Mouse (Mus musculus): Measurements from ENCODE around the gene Grhl1. TPM values are rescaled to one million over a fixed set of nuclear protein-coding genes. Genes with fewer than 3 reads are reported as not detected.

Grhl1 gene
- polyA plus RNA-seq, 1 experiment from 2014 or later: 4.1 TPM

- 85% methylated on average over 3 of the region's 3 CpGs for WGBS
- peaks cover 38% of the 10 kb centered on the region for H3K4me1 ChIP-seq
These were observed 4.5 kb upstream of the Grhl1 start for GRCm38 (mm10) chr12:24567606-24568005.

DNA sequence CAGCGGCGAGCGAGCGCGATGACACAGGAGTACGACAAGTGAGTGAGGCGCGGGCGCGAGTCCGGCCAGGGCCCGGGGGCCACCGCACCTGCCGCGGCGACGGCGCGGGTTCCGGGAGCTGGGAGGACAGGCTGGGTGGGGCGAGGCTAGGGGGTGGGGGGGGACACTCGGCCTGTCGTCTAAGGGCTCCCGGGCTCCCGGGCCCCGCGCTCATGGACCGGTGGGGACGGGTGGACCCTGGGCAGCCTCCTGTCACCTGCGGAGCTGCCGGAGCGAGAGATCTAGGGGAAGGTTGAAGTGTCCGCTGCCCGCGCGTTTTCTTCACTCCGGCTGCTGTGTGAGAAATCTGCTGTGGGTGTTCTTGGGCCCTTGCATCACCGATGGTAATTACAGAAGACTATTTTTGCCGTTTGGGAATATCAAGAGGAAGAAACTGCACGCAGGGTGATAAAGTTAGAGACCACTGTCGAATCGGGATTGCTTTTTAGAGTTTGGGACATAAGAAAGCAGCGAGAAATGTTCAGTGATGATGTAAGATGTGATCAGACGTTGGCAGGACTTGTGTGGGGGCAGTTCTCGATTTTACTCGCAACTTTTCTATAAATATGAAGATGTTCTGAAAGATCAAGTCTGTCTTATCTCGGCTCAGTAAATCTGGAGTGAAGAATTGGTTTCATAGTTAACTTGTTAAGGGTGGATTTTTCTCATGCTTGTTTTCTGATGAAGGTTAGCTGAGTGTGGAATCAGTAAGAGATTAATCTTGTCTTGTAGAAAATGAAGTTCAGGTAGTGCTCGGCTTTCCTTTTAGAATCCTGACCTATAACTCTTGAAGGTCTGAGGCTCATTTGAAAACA, 565 bp downstream of the Grhl1 start:
- peak; percentile 82 for DNase-seq (ENCODE audit: low spot score)
- WGBS: 5% methylated on average over 48 of the region's 48 CpGs
- Histone ChIP-seq H3K4me1 (peaks cover 20% of the 10 kb centered on the region), H3K9me3 (no peaks in the 10 kb centered on the region), H3K4me3 (peak overlapping the region; percentile 88), H3K27ac (peak overlapping the region; percentile 89), H3K36me3 (peaks cover 18% of the 10 kb centered on the region), H3K27me3 (ENCODE audit: insufficient read depth, poor library complexity, severe bottlenecking) (peaks cover 23% of the 10 kb centered on the region)

More at GRCm38 (mm10) chr12:24567606-24568005, 4.5 kb upstream of the Grhl1 start:
- Histone ChIP-seq H3K36me3 (no peaks in the 10 kb centered on the region), H3K4me3 (no peak overlapping the region), H3K27ac (no peak overlapping the region), H3K27me3 (ENCODE audit: insufficient read depth, poor library complexity, severe bottlenecking) (peaks cover 17% of the 10 kb centered on the region), H3K9me3 (no peaks in the 10 kb centered on the region)
- no peak for DNase-seq (ENCODE audit: low spot score)

DNA sequence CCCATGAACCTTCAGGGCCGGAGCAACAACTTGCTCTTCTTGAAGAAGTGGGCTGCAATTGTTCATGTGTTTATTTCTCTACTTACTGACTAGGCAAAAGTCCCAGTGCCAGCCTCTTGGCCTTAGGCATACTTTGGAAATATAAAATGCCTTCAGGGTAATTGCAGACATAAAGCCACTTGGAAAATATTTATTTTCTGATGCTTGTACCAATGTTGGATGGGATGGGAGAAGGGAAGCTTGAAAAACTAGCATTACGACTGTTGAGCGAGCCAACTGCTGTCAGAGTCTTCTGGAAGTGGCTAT, 1.1 kb downstream of the Grhl1 start:
- Histone ChIP-seq H3K4me1 (peaks cover 20% of the 10 kb centered on the region), H3K27me3 (ENCODE audit: insufficient read depth, poor library complexity, severe bottlenecking) (peaks cover 23% of the 10 kb centered on the region), H3K4me3 (peak overlapping the region; percentile 88), H3K27ac (no peak overlapping the region), H3K9me3 (no peaks in the 10 kb centered on the region), H3K36me3 (peaks cover 24% of the 10 kb centered on the region)
- WGBS: 52% methylated on average over 3 of the region's 3 CpGs
- no peak for DNase-seq (ENCODE audit: low spot score)

DNA sequence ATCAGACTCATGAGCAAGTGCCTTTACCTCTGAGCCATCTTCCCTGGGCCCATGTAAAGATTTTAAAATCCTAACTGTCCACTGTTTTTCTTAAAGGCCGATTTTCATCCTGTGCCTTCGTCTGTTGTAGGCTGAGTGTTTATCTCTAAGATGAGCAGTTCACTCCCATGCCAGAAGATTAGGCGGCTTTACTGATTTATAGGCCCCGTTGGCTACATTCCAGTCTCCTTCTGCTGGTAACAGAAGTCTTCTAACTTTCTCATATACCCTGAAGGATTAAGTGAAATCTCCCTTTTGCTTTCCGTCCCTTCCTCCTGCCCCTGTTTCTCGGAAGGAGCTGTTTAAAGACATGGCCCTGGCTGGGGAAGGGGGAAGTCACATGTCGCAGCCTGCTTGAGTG, 2.8 kb downstream of the Grhl1 start:
- 38% methylated on average over 7 of the region's 7 CpGs for WGBS
- H3K4me3 ChIP-seq: peak overlapping the region; percentile 33
- peaks cover 23% of the 10 kb centered on the region for H3K27me3 ChIP-seq (ENCODE audit: insufficient read depth, poor library complexity, severe bottlenecking)
- H3K27ac ChIP-seq: no peak overlapping the region
- no peak for DNase-seq (ENCODE audit: low spot score)
- no peaks in the 10 kb centered on the region for H3K9me3 ChIP-seq
- peaks cover 20% of the 10 kb centered on the region for H3K4me1 ChIP-seq
- H3K36me3 ChIP-seq: peaks cover 33% of the 10 kb centered on the region

DNA sequence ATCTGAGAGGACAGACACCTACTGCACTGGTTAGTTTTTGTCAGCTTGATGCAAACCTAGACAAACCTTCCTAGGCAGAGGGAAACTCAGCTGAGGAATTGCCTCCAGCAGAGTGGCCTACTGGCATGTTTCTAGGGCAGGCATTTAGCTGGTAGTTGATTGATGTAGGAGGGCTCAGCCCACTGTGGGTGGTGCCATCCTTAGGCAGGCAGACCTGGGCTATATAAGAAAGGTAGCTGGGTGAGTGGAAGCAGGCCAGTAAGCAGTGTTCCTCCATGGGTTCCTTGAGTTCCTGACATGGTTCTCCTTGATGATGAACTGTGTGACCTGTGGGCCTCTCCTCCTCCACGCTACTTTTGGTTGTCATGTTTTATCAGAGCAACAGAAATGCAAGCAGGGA, 8.4 kb downstream of the Grhl1 start:
- no peak overlapping the region for H3K27ac ChIP-seq
- no peak for DNase-seq (ENCODE audit: low spot score)
- H3K36me3 ChIP-seq: peaks cover 76% of the 10 kb centered on the region
- no peaks in the 10 kb centered on the region for H3K9me3 ChIP-seq
- peaks cover 8% of the 10 kb centered on the region for H3K4me1 ChIP-seq
- H3K4me3 ChIP-seq: no peak overlapping the region
- H3K27me3 ChIP-seq (ENCODE audit: insufficient read depth, poor library complexity, severe bottlenecking): no peaks in the 10 kb centered on the region
- WGBS: 61% methylated on average over 1 of the region's 1 CpGs

- Histone ChIP-seq H3K9me3 (no peaks in the 10 kb centered on the region), H3K27me3 (ENCODE audit: insufficient read depth, poor library complexity, severe bottlenecking) (no peaks in the 10 kb centered on the region), H3K4me3 (no peak overlapping the region), H3K4me1 (peaks cover 8% of the 10 kb centered on the region), H3K27ac (no peak overlapping the region), H3K36me3 (peaks cover 77% of the 10 kb centered on the region)
- no peak for DNase-seq (ENCODE audit: low spot score)
- WGBS: 65% methylated on average over 14 of the region's 14 CpGs
These were observed 9.1 kb downstream of the Grhl1 start for GRCm38 (mm10) chr12:24580996-24581683.

DNA sequence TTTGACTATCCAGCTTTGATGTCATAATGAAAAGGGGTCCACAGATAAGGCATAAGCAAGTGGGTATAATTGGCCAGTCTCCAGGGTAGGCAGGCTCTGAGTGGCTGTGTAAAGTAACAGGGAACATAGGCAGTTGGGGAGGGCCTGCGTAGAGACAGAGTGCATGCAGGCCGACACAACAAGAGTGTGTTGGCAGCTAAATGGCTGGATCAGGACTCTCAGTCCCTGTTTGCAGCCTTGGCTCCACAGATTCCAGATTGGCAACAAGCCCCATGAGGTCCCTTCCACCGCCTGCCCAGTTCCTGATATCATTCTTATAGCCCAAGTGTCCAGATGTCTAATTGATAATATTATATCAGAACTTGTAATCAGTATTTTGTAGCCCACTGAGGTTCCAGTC, 11.6 kb downstream of the Grhl1 start:
- Histone ChIP-seq H3K4me1 (peaks cover 8% of the 10 kb centered on the region), H3K9me3 (no peaks in the 10 kb centered on the region), H3K27me3 (ENCODE audit: insufficient read depth, poor library complexity, severe bottlenecking) (no peaks in the 10 kb centered on the region), H3K27ac (no peak overlapping the region), H3K4me3 (no peak overlapping the region), H3K36me3 (peaks cover 70% of the 10 kb centered on the region)
- 82% methylated on average over 3 of the region's 3 CpGs for WGBS
- no peak for DNase-seq (ENCODE audit: low spot score)

- Histone ChIP-seq H3K9me3 (no peaks in the 10 kb centered on the region), H3K27ac (no peak overlapping the region), H3K4me1 (peaks cover 9% of the 10 kb centered on the region), H3K4me3 (no peak overlapping the region), H3K36me3 (peaks cover 77% of the 10 kb centered on the region), H3K27me3 (ENCODE audit: insufficient read depth, poor library complexity, severe bottlenecking) (no peaks in the 10 kb centered on the region)
- WGBS: 90% methylated on average over 8 of the region's 8 CpGs
- no peak for DNase-seq (ENCODE audit: low spot score)
These were observed 12.8 kb downstream of the Grhl1 start for GRCm38 (mm10) chr12:24584835-24585234.

- Histone ChIP-seq H3K4me3 (no peak overlapping the region), H3K27me3 (ENCODE audit: insufficient read depth, poor library complexity, severe bottlenecking) (no peaks in the 10 kb centered on the region), H3K36me3 (peaks cover 68% of the 10 kb centered on the region), H3K27ac (no peak overlapping the region), H3K4me1 (peaks cover 8% of the 10 kb centered on the region), H3K9me3 (no peaks in the 10 kb centered on the region)
- WGBS: 71% methylated on average over 7 of the region's 7 CpGs
- DNase-seq (ENCODE audit: low spot score): no peak
These were observed 14.1 kb downstream of the Grhl1 start for GRCm38 (mm10) chr12:24586193-24586592.

GRCm38 (mm10) chr12:24590371-24590770, 18.3 kb downstream of the Grhl1 start:
- Histone ChIP-seq H3K9me3 (no peaks in the 10 kb centered on the region), H3K27ac (no peak overlapping the region), H3K4me1 (peaks cover 17% of the 10 kb centered on the region), H3K27me3 (ENCODE audit: insufficient read depth, poor library complexity, severe bottlenecking) (no peaks in the 10 kb centered on the region), H3K36me3 (peaks cover 52% of the 10 kb centered on the region), H3K4me3 (no peak overlapping the region)
- no peak for DNase-seq (ENCODE audit: low spot score)
- 78% methylated on average over 7 of the region's 7 CpGs for WGBS

- no peaks in the 10 kb centered on the region for H3K9me3 ChIP-seq
- peaks cover 48% of the 10 kb centered on the region for H3K36me3 ChIP-seq
- no peak overlapping the region for H3K4me3 ChIP-seq
- no peak overlapping the region for H3K27ac ChIP-seq
- H3K4me1 ChIP-seq: peaks cover 17% of the 10 kb centered on the region
- no peaks in the 10 kb centered on the region for H3K27me3 ChIP-seq (ENCODE audit: insufficient read depth, poor library complexity, severe bottlenecking)
- no peak for DNase-seq (ENCODE audit: low spot score)
- WGBS: 83% methylated on average over 9 of the region's 9 CpGs
These were observed 20.0 kb downstream of the Grhl1 start for GRCm38 (mm10) chr12:24592055-24592454.

- peaks cover 46% of the 10 kb centered on the region for H3K36me3 ChIP-seq
- H3K27ac ChIP-seq: peak overlapping the region; percentile 1; the same call in 1 of the 2 replicates
- peaks cover 17% of the 10 kb centered on the region for H3K4me1 ChIP-seq
- H3K4me3 ChIP-seq: peak overlapping the region; percentile 40
- 22% methylated on average over 22 of the region's 22 CpGs for WGBS
- no peaks in the 10 kb centered on the region for H3K9me3 ChIP-seq
- no peak for DNase-seq (ENCODE audit: low spot score)
- no peaks in the 10 kb centered on the region for H3K27me3 ChIP-seq (ENCODE audit: insufficient read depth, poor library complexity, severe bottlenecking)
These were observed 21.0 kb downstream of the Grhl1 start for GRCm38 (mm10) chr12:24592956-24593672.

DNA sequence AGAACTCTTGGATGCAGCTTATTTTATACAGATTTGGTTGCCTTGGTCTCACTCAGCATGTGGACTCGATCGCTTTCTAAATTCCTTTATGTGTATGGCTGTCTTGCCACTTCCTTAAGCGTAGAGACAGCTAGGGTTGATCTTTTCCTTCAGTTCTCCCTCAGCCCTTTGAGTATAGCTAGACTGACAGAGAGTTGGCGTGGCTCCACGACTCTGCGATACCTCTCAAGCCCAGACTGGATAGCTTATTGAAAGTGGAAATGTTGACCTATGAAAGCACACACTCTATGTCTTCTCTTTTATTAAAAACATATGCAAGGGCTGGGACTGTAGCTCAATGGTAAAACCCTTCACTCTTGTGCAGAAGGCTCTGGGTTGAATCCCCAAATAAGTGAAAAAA, 25.3 kb downstream of the Grhl1 start:
- H3K9me3 ChIP-seq: no peaks in the 10 kb centered on the region
- H3K27me3 ChIP-seq (ENCODE audit: insufficient read depth, poor library complexity, severe bottlenecking): no peaks in the 10 kb centered on the region
- DNase-seq (ENCODE audit: low spot score): no peak
- WGBS: 84% methylated on average over 6 of the region's 6 CpGs
- H3K36me3 ChIP-seq: peaks cover 29% of the 10 kb centered on the region; the same call in 1 of the 2 replicates
- peaks cover 9% of the 10 kb centered on the region for H3K4me1 ChIP-seq
- H3K27ac ChIP-seq: no peak overlapping the region
- no peak overlapping the region for H3K4me3 ChIP-seq
